Mouse (Mus musculus) cerebellum, postnatal 36 days (tissue): ENCODE data around the gene Cnnm1.
"Not testable (repeated sequence)": the region's sequence is repeated elsewhere in the genome, so short reads cannot be mapped to it uniquely, and the experiment has no call there.

Experiments
- DNase-seq, 2 experiments: peaks; one replicate each; pipeline ENCODE4 v3.0.0; 2021 to 2022; ENCODE audit warnings: mixed read lengths in 2 of 2

Gene Cnnm1

GRCm38 (mm10) chr19:43465601-43466255, 25.5 kb downstream of the Cnnm1 start:
- DNase-seq: peak; percentile 83 to 84

DNA sequence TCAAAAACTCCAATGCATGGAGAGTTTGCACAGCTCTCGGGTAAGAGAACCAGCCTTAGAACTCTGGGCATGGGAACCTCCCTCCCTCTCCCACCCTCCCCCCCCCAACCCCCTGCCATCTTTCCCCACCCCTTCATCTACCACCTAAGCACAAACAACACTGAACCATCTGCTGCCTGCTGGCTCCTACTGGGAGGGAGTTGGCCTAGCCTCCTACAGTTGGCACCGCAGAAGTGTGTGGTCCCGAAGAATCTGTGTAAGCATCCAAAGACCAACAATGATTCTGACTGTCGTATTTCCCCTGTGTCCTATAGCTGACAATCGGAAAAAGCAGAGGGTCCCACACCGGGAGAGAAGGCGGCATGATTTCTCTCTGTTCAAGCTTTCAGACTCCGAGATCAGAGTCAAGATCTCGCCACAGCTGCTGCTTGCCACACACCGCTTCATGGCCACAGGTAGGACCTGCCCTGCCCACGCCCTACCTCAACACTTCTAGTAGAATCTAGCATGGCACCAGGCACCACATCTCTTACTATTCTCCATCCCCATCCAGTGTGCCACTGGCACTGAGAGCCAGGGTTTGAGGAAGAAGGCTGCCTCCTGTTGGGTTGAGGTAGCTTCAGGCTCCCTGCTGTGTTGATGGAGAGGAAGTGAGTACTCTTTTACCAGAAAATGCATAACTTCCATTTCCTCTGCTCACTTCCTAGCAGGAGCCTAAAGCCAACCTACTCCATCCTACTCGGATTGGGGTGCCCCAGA, 27.9 kb downstream of the Cnnm1 start:
- DNase-seq: peak; percentile 79 to 82

GRCm38 (mm10) chr19:43469333-43469732, 29.1 kb downstream of the Cnnm1 start:
- DNase-seq: no peak

DNA sequence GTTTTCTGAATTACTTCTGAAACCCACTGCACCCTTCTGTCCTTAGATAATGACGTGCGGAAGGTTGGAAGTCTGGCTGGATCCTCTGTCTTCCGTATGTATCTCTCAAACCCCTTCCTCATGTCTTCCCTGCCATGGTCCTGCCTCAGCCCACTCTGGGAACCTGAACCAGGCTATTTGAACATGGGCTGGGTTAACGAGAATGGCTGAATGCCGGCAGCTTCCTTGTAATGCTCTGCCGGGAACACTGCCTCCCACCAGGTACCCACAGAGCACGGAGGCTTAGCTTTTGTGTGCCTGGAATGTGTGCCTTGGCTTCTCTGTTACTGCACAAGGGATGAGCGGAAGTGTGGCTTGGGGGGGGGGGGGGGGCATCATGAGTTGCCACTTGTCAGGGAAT, 32.1 kb downstream of the Cnnm1 start:
- no peak for DNase-seq

DNA sequence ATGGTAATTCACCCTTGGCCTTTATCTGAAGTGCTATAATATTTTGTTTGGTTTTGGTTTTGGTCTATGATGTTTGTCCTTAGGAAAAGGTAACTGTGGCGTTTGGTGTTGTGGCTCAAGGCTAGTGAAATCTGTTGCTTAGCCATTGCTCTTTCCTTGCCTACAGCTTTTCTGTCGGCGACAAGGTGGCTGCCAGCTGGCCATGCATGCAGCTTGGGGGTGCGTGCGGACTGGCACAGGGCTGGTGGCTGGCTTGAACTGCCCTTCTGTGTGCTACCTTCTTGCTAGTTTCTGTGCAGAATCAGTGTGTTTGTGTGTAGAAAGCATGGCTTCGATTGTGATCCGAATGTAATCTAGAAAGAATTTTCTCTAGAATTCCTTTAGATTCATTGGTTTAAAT, 32.5 kb downstream of the Cnnm1 start:
- DNase-seq: peak; percentile 79 to 84

- DNase-seq: peak; percentile 33 to 40
These were observed 35.4 kb downstream of the Cnnm1 start for GRCm38 (mm10) chr19:43475642-43476041.

- no peak for DNase-seq
These were observed 35.8 kb downstream of the Cnnm1 start for GRCm38 (mm10) chr19:43476063-43476462.

GRCm38 (mm10) chr19:43477436-43477835, 37.2 kb downstream of the Cnnm1 start:
- DNase-seq: no peak

GRCm38 (mm10) chr19:43478891-43479290, 38.7 kb downstream of the Cnnm1 start:
- DNase-seq: peak; percentile 85 to 86

GRCm38 (mm10) chr19:43479431-43479830, 39.2 kb downstream of the Cnnm1 start:
- DNase-seq: no peak

- DNase-seq: no peak
These were observed 40.3 kb downstream of the Cnnm1 start for GRCm38 (mm10) chr19:43480512-43480911.

DNA sequence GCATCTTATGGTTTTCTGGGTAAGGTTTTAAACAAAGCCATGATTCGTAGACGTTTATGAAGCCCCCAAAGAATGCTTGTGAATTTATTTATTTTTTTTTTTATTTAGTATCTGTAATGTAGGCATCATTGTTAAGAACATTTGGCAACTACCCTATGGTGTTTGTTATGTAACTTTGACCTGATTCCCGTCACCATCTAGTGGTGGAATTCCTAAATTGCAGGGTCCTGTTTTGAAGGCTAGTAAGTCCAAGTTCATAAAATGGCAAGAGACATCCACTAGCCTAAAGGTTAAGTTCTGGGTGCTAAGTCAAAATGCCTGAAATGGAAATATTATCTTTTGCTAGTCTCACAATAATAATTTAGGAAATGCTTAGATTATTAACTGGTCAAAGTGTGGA, 47.2 kb downstream of the Cnnm1 start:
- DNase-seq: peak in 1 of 2 experiments; percentile 74

DNA sequence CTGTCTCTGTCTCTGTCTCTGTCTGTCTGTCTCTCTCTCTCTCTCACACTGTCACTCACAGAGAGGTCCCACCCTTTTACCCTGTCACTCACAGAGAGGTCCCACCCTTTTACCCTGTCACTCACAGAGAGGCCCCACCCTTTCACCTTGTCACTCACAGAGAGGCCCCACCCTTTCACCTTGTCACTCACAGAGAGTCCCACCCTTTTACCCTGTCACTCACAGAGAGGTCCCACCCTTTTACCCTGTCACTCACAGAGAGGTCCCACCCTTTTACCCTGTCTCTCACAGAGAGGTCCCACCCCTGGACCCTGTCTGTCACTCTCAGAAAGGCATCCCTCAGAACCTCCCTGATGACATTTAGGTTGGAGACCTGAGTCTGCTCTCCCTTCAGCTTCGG, 53.1 kb downstream of the Cnnm1 start:
- not testable (repeated sequence) for DNase-seq

DNA sequence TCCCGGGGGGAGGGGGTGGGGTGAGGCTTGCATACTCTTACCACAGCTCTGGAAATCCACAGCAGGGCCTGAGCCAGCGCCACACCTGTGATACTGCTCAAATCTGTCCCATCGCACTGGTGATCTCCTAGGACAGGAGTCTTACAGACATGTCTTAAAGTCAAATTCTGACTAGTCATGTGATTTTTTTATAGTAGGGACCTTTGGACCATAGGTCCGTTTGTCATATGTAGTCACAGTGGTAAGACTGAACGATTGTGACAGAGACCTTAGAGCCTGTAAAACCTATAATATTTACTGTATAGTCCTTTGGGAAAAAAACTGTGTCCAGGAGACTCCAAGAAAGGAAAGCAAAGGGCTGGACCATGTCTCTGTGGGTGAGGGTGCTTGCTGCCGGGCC, 53.6 kb downstream of the Cnnm1 start:
- DNase-seq: no peak

DNA sequence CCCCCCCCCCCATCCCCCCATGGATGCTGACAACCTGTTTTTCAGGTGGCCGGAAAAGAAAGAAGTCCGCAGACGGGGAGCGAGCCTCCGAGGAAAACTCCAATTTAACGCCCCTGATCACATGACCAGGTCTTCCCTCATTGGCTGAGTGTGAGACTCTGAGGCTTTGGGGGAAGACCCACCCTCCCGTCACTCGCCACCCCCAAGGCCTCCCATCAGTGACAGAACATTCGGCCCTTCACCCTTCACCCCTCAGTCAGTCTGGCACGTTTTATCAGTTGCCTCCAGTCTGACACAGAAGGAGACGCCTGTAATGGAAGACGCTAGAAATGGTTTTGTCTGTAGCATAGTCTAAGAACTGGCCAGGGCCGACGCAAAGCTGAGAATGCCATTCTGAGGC, 54.7 kb downstream of the Cnnm1 start:
- DNase-seq: no peak

DNA sequence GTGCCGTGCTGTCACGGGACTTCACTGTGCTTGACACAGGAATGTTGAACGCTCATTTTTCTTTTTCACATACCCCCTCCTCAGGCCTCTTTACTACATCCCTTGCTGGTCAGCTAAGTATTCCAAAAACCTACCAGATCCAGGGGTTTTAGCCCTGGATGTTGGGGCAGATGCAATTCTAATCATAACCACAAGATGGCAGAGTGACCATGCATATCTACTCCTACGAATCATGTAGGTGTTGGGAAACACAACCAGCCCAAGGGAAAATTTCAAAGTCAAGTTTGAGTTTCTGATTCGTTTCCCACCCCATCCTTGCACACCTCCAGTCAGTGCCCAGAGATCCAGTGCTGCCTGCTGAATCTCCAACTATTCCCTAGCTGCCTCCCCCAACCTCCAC, 55.6 kb downstream of the Cnnm1 start:
- peak; percentile 33 to 66 for DNase-seq

DNA sequence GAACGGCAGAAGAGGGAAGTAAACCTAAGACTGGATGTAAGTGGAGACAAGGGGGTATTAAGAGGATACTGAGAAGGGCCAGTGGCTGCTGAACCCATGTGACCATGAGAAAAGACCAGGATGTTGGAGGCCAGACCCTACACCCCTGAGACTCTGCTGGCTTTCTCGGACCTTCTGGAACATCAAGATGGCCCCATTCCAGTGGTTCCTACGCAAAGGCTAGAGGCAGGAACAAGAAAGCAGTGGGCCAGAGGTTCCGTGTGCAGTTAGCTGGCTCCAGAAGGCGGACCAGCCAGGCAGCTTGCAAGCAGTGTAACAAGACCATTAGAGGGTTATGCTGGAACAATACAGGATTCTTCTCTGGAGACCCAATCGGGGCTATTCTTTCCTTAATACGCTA, 57.2 kb downstream of the Cnnm1 start:
- DNase-seq: no peak

- no peak for DNase-seq
These were observed 58.6 kb downstream of the Cnnm1 start for GRCm38 (mm10) chr19:43498874-43499273.

GRCm38 (mm10) chr19:43502630-43503029, 62.4 kb downstream of the Cnnm1 start:
- no peak for DNase-seq

- not testable (repeated sequence) for DNase-seq
These were observed 63.4 kb downstream of the Cnnm1 start for GRCm38 (mm10) chr19:43503593-43503992.

GRCm38 (mm10) chr19:43505441-43505840, 65.2 kb downstream of the Cnnm1 start:
- no peak for DNase-seq

GRCm38 (mm10) chr19:43510436-43511220, 70.4 kb downstream of the Cnnm1 start:
- no peak for DNase-seq
